Mouse (Mus musculus) large intestine, adult 2 months (tissue): ENCODE data around the gene Chst3. TPM values are rescaled to one million over a fixed set of nuclear protein-coding genes. Genes with fewer than 3 reads are reported as not detected.
"Not testable (repeated sequence)": the region's sequence is repeated elsewhere in the genome, so short reads cannot be mapped to it uniquely, and the experiment has no call there.

Experiments
- DNase-seq: peaks from one replicate; pipeline ENCODE4 v3.0.0-alpha.2; 2012; ENCODE audit warnings: low read depth, low spot score
- WGBS: fragments of 180-500 bp; shearing (Covaris S2); methylation state at CpG from one replicate; pipeline ENCODE4 v1.1.7; 2018; 5-methylcytosine and 5-hydroxymethylcytosine counted together
- polyA plus RNA-seq: library from polyadenylated mRNA; depleted of rRNA; stranded (reverse); fragments of >200 nt; gene quantifications from 2 replicates; pipeline ENCODE4 v1.2.3, GENCODE M21; 2012

The Chst3 gene
- polyA plus RNA-seq, 1 experiment, result 3.3 TPM

- DNase-seq, result no peak
- WGBS, result 67% methylated on average over 10 of the region's 10 CpGs
Observed at GRCm38 (mm10) chr10:60237475-60238154, 18.6 kb upstream of the Chst3 start.

DNA sequence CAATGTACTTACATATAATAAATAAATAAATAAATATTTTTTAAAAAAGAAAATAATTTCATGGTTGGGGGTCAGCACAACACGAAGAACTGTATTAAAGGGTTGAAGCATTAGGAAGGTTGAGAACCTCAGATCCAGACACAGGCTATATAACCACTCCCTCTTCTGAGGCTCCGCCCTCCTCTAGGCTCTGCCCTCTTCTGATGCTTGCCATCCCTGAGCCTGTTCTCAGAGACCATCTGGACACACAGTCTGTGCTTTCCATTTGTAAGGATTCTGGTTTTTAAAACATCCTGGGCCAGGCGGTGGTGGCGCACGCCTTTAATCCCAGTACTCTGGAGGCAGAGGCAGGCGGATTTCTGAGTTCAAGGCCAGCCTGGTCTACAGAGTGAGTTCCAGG lies 16.8 kb upstream of the Chst3 start:
- WGBS, result 94% methylated on average over 6 of the region's 6 CpGs
- not testable (repeated sequence) for DNase-seq

- DNase-seq, result no peak
Observed at GRCm38 (mm10) chr10:60234006-60234405, 14.9 kb upstream of the Chst3 start.

DNA sequence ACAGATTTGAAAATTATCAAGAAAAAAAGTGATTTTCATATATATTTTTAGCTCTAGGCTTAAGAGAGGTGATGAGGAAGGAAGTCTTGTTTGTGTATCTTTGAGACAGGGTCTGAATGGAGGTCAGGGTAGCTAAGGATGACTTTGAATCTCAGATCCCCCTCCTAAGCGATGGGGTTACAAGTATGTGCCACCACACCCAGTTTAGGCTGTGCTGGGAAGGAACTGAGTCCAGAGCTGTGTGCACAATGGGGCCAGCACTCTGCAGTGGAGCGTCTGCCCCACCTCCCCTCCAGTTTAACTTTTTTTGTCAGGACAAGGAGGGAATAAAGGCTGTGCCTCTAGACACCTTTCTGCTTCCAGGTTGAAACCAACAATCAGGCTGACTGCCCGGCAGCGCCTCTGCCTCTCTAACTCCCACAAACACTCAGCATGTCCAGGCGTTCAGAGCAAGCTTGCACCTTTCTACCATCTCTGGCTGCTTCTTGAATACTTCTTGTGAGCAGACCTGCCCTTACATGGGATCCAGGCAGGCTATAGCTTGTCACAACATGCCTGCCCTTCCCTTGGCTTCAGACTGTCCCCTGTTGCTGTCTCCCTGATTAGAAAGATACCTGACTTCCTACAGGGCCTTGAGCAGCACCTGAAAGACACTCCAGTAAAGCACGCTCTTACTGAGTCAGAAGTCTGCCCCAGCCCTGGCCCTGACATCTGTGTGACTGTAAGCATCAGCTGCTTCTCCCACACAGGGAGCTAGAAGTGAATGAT lies 11.4 kb upstream of the Chst3 start:
- no peak for DNase-seq
- WGBS, result 67% methylated on average over 6 of the region's 6 CpGs

More at GRCm38 (mm10) chr10:60234006-60234405, 14.9 kb upstream of the Chst3 start:
- WGBS, result 67% methylated on average over 9 of the region's 9 CpGs

DNA sequence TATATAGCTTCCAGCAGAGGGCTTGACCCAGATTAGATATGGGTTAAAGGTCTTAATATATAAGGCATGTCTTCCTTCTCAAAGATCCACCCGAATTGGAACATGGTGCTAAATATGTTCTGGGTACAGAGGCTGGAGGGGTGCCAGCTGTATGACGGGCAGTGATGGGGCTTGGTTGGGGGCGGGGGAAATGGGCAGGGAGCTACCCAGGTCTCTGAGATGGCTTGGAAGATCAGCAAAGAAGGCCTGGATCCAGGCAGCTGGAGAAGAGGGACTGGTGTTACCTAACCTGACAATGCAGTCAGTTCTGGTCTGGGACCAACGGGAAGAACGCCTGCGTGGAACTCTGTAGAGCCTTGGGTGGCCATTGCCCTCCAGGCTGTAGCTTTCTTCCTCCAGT lies 10.1 kb upstream of the Chst3 start:
- WGBS, result 70% methylated on average over 6 of the region's 6 CpGs

DNA sequence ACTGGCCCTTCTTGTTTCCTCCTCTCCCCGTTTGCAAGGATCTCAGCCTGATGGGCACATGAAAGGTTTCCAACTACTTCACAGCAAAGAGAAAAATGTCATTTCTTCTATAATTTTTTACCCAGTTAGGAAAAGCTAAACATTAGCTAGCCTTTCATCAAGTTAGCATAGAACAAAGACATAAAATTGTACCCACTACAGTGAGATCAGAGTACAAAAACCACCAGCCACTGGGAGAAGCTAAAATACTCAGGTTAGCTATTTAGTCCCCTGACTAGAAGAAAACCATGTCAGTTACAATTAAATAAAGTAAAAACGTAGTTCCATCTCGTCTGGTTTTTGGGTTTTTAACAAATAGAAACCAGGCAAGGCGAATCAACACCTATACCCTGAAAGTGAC lies 8.6 kb upstream of the Chst3 start:
- WGBS, result 72% methylated on average over 4 of the region's 4 CpGs
- DNase-seq, result no peak

More for the DNA sequence above, 10.1 kb upstream of the Chst3 start:
- no peak for DNase-seq

DNA sequence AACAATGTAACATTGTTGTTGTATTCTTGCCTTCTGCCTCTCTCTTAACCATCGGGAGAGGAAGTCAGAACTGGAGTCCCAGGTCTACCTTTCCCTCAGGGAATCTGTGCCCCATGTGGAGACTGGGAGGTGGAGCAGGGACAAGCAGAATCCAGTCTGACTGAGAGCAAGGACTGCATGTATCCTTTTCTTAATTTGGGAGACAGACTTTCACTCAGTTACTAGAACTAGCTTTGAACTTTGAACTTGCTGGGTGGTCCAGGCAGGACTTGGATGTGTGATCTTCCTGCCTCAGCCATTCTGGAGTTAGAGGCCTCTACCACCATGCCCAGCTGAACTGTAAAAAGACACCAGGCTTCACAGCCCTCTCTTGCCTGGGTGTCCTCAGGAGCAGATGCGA lies 5.5 kb upstream of the Chst3 start:
- WGBS, result 72% methylated on average over 2 of the region's 2 CpGs
- DNase-seq, result no peak

- DNase-seq, result not testable (repeated sequence)
- WGBS, result 83% methylated on average over 5 of the region's 5 CpGs
Observed at GRCm38 (mm10) chr10:60221571-60222259, 2.7 kb upstream of the Chst3 start.

DNA sequence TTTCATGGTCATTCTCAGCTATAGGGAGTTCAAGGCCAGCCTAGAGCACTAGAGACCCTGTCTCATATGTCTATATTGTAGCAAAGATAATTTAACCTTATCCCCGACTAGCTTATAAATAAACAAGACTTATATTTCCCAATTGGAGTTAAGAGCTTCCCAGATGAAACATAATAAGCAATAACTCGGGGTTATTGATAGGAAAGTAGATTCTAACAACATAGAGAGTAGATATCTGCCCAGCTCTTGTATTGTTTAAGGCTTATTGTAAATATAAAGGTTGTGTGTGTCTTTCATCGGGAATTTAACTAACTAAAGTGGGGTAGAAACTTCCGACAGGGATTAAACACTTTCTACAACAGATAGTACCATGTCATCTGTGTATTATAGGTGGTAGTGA lies 1.5 kb upstream of the Chst3 start:
- no peak for DNase-seq
- 76% methylated on average over 4 of the region's 4 CpGs for WGBS

- no peak for DNase-seq
- 86% methylated on average over 5 of the region's 5 CpGs for WGBS
Observed at GRCm38 (mm10) chr10:60220042-60220523, 1.0 kb upstream of the Chst3 start.

DNA sequence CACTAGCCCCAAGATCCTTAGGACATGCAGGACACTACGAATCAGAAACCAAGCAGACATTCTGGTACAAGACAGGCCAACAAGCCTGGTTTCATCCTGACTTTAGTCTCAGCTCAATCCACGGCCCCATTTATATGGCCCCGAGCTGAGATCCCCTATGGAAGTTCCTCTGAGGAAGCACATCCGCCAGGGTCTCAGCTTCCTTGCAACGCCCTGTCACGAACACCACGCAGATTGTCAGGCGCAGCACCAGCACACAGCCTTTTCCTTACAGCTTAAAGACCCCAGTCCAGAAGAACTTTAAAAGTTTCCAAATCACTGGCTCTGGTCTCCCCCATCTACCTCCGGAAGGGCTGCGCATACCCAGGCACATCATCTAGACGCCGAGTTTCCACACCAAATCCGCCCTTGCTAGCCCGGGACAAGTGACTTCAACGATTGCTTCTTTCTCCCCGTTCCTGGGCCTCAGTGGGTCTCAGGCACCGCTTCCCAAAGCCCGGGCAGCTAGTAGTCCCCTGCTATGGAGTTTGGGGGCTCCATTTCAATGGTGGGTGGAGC lies 948 bp downstream of the Chst3 start:
- DNase-seq, result no peak
- WGBS, result 34% methylated on average over 18 of the region's 18 CpGs

DNA sequence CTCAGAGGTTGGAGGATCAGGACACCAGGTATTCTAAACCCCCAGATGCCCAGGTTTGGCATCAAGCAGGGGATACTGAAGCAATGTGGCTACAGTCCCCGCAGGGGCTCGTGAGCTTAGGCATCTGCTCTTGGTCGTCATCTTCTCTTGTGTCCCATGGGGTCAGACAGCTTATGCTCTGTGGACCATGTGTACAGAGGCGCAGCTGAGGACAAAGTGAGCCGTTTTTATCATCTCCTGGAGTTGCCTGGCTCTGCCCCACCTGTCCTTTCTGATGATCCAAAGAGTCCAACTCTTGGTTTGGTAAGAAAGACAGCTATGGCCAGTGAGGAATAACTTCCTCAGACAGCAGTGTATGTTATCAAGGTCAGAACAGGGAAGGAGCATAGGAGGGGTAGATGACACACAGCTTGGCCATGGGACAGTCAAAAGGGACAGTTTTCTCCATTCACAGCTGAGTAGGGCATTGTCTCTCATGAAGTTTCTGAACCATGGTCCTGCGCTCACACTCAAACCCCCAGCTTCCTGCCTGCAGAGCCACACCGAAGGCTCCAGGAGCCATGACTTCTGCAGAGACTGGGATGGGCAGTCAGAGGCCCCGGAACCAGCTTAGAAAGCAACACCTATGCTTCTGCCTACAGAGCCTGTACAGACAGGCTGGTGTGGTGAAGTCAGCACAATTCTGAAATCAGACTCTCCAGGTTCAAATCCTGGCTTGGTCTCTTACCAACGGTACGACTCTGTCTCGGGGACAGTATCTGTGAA lies 2.5 kb downstream of the Chst3 start:
- DNase-seq, result no peak
- 91% methylated on average over 11 of the region's 11 CpGs for WGBS

DNA sequence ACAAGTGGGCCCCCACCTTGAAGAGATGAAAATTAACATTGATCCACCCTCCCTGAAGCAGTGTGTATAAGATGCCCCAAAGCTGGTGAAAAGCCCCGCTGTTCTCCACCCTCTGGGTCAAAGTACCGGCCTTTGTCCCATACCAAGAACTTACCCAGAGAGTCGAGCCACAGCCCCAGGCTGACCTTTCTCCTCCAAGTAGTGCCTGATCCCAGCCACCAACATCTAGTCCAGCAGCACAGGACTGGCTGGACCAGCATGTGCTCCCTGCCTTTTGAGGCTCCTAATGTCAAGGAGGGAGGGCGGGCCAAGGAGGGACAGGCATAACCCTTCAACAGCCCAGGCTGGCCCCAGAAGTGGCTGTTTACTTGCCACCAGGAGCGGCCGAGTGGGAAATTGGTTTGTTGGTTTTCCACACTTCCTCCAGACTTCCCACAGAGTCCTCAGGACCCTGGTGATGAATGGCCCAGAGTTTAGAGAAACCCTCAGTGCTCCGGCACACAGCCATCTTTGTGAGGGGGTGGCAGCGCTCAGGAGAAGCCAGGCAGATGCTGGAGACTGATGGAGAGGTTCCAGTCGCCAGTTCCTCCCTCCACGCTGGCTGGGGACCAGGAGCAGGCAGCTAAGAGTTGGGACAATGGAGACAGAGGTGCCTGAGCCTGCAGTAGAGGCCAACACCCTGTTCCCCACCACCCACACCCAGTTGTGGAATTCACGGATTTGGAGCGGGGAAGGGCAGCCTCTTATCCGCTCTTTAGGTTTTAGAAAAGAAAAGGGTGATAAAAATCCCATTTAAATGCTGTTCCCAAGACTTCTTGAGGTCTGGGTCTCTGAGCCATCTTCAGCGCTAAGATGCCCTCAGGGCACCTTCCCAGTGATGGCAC lies 3.7 kb downstream of the Chst3 start:
- WGBS, result 58% methylated on average over 14 of the region's 14 CpGs
- DNase-seq, result no peak

DNA sequence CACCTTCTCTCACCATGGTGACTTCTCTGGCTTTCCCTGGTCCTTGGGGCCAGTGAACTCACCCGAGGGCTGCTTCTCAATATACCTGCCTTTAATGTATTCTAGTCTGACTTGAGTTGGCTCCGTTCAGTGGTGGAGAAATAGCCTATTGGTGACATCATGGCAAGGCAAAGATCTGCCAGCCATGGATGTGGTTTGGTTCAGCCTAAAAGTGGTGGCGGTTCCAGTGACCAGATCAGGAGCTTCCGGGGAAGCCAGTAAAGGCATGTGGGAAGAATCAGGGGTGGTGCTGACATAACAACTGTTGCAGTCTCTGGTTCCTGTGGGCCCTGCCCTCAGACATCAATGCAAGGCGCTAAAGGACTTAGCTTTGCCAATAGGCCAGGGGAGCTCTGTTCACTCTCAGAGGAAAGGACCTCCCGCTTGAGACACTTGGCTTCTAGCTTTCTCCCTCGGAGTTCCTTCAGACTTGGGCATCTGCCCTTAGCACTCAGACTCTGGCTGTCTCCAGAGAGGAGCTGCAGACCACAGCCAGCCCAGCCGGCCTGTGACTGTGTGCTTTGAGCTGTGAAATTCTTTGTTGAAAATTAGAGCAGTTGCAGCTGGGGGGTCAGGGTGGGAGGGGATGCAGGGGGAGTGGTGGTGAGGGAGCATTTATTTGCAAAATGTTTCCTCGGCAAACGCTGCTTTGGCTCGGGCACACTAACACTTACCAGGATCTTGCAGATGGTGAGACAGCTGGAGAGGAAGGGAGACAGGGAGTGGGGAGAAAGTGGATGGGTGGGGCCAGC lies 6.3 kb downstream of the Chst3 start:
- no peak for DNase-seq
- 38% methylated on average over 11 of the region's 11 CpGs for whole genome bisulfite sequencing

- no peak for DNase-seq
- 66% methylated on average over 8 of the region's 8 CpGs for WGBS
Observed at GRCm38 (mm10) chr10:60211501-60212005, 7.5 kb downstream of the Chst3 start.

DNA sequence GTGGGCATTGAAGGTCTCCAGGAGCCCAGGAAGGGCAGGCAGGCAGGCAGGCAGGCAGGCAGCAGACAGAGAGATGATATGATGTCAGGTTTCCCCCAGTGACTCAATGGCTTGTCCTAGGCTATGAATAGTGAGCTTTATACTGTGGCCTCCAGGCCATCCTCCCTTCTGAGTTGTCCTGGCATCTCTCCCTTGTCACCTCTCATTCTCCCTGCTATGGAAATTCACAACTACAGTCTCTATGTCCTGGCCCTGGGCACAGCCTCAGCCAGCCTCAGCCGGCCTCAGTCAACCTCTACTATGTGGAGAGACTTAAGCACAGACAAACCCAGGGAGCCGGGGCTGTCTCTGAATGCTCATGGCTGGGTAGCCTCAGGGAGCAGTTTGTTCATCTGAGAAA lies 8.6 kb downstream of the Chst3 start:
- WGBS, result 84% methylated on average over 2 of the region's 2 CpGs

DNA sequence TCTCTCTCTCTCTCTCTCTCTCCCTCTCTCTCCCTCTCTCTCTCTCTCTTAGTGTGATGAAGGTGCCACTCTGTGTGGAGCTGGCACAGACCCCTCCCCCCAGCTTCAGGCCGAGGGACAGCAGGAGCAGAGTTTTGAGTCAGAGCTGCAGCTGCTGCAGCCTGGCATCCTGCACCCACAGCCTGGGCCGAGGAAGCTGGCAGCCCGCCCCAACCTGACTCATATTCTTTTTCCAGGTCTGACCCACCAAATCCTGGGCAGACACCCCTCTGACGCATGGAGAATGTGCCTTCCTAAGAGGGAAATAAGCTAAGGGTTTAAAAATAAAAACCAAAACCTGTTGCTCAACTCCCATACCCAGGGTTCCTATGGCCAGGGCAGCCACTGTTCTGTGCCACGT lies 9.8 kb downstream of the Chst3 start:
- 51% methylated on average over 5 of the region's 5 CpGs for WGBS
- DNase-seq, result no peak

More for the DNA sequence above, 8.6 kb downstream of the Chst3 start:
- no peak for DNase-seq
